Mouse (Mus musculus): ENCODE data around the gene Ptgfr. TPM values are rescaled to one million over a fixed set of nuclear protein-coding genes. Genes with fewer than 3 reads are reported as not detected.
A peak's percentile ranks its signal among the peaks of the same experiment; 100 is the strongest.

Ptgfr gene
- polyA plus RNA-seq, 1 experiment: 0.02 TPM

GRCm38 (mm10) chr3:151771074-151771473 lies 66.4 kb downstream of the Ptgfr start:
- Histone ChIP-seq H3K4me3 (no peak overlapping the region), H3K27me3 (ENCODE audit: control insufficient read depth, insufficient read depth, insufficient read length) (no peaks in the 10 kb centered on the region), H3ac (ENCODE audit: control insufficient read depth, insufficient read length) (no peak overlapping the region), H3K4me2 (ENCODE audit: low read depth) (no peak overlapping the region), H3K36me3 (ENCODE audit: control insufficient read depth, insufficient read depth) (no peaks in the 10 kb centered on the region), H3K79me2 (ENCODE audit: control insufficient read depth, insufficient read depth) (no peaks in the 10 kb centered on the region)
- TF ChIP-seq MAX (IDR thresholded peaks at IDR 0.05; ENCODE audit: low read depth): no peak
- no peak for TF ChIP-seq REST (IDR thresholded peaks at IDR 0.05; ENCODE audit: insufficient read depth, insufficient read length)
- no peak for TF ChIP-seq MYOG (IDR thresholded peaks at IDR 0.05; ENCODE audit: control insufficient read depth in 1 of 3, insufficient read depth in 1 of 3, insufficient read length in 2 of 3, low read depth in 2 of 3)
- TF ChIP-seq MYOD1 (IDR thresholded peaks at IDR 0.05; ENCODE audit: control insufficient read depth in 1 of 3, insufficient read length in 2 of 3, low read depth in 2 of 3): peak in 2 of 3 experiments; percentile 30 to 46

GRCm38 (mm10) chr3:151749737-151750136 lies 87.7 kb downstream of the Ptgfr start, which contains the start of gene Ifi44:
Ifi44 (minus strand) TSS chr3:151749960.
- Histone ChIP-seq H3K36me3 (ENCODE audit: control insufficient read depth, insufficient read depth) (no peaks in the 10 kb centered on the region), H3K27me3 (ENCODE audit: control insufficient read depth, insufficient read depth, insufficient read length) (no peaks in the 10 kb centered on the region), H3K4me3 (no peak within 1 kb of the TSS), H3K4me2 (ENCODE audit: low read depth) (peak within 1 kb of the TSS; percentile 45), H3ac (ENCODE audit: control insufficient read depth, insufficient read length) (no peak within 1 kb of the TSS), H3K79me2 (ENCODE audit: control insufficient read depth, insufficient read depth) (no peaks in the 10 kb centered on the region)
- TF ChIP-seq MYOG (IDR thresholded peaks at IDR 0.05; ENCODE audit: control insufficient read depth in 1 of 3, insufficient read depth in 1 of 3, insufficient read length in 2 of 3, low read depth in 2 of 3) (no peak), MYOD1 (IDR thresholded peaks at IDR 0.05; ENCODE audit: control insufficient read depth in 1 of 3, insufficient read length in 2 of 3, low read depth in 2 of 3) (no peak), POLR2AphosphoS2 (IDR thresholded peaks at IDR 0.05; ENCODE audit: insufficient read length, low read depth) (no peak), E2F4 (IDR thresholded peaks at IDR 0.05; ENCODE audit: insufficient read depth) (no peak), REST (IDR thresholded peaks at IDR 0.05; ENCODE audit: insufficient read depth, insufficient read length) (no peak), USF1 (IDR thresholded peaks at IDR 0.05; ENCODE audit: low read depth) (no peak), TCF12 (IDR thresholded peaks at IDR 0.05; ENCODE audit: insufficient read depth, poor library complexity, severe bottlenecking) (no peak), MAX (IDR thresholded peaks at IDR 0.05; ENCODE audit: low read depth) (no peak)

- Histone ChIP-seq H3K36me3 (ENCODE audit: control insufficient read depth, insufficient read depth) (no peaks in the 10 kb centered on the region), H3K4me2 (ENCODE audit: low read depth) (no peak overlapping the region), H3K79me2 (ENCODE audit: control insufficient read depth, insufficient read depth) (no peaks in the 10 kb centered on the region), H3K27me3 (ENCODE audit: control insufficient read depth, insufficient read depth, insufficient read length) (no peaks in the 10 kb centered on the region), H3ac (ENCODE audit: control insufficient read depth, insufficient read length) (no peak overlapping the region), H3K4me3 (no peak overlapping the region)
- TF ChIP-seq REST (IDR thresholded peaks at IDR 0.05; ENCODE audit: insufficient read depth, insufficient read length): no peak
- TF ChIP-seq CEBPB (IDR thresholded peaks at IDR 0.05; ENCODE audit: insufficient read depth, poor library complexity, severe bottlenecking): no peak
- TF ChIP-seq TCF12 (IDR thresholded peaks at IDR 0.05; ENCODE audit: insufficient read depth, poor library complexity, severe bottlenecking): no peak
- TF ChIP-seq USF1 (IDR thresholded peaks at IDR 0.05; ENCODE audit: low read depth): no peak
- no peak for TF ChIP-seq MAX (IDR thresholded peaks at IDR 0.05; ENCODE audit: low read depth)
- no peak for TF ChIP-seq E2F4 (IDR thresholded peaks at IDR 0.05; ENCODE audit: insufficient read depth)
- TF ChIP-seq MYOD1 (IDR thresholded peaks at IDR 0.05; ENCODE audit: control insufficient read depth in 1 of 3, insufficient read length in 2 of 3, low read depth in 2 of 3): no peak
- TF ChIP-seq POLR2AphosphoS2 (IDR thresholded peaks at IDR 0.05; ENCODE audit: insufficient read length, low read depth): no peak
- TF ChIP-seq MYOG (IDR thresholded peaks at IDR 0.05; ENCODE audit: control insufficient read depth in 1 of 3, insufficient read depth in 1 of 3, insufficient read length in 2 of 3, low read depth in 2 of 3): no peak
- TF ChIP-seq POLR2A (IDR thresholded peaks at IDR 0.05; ENCODE audit: insufficient read length, low read depth): no peak
- no peak for TF ChIP-seq TCF3 (IDR thresholded peaks at IDR 0.05; ENCODE audit: insufficient read length, low read depth)
- no peak for TF ChIP-seq SRF (IDR thresholded peaks at IDR 0.05; ENCODE audit: control insufficient read depth, insufficient read length, low read depth)
Observed at GRCm38 (mm10) chr3:151748514-151748913, 88.9 kb downstream of the Ptgfr start.

Other genes with a start within 250 kb of the Ptgfr start
- 0.08 TPM for gene Ifi44, start 87.7 kb downstream of the Ptgfr start, polyA plus RNA-seq (2012; fragmentation: generic; extraction: Trizol)
- not detected for gene Ifi44l, start 74.7 kb downstream of the Ptgfr start, polyA plus RNA-seq (2012; fragmentation: generic; extraction: Trizol)